Mouse (Mus musculus) B cell, adult 67 days (primary cell): ENCODE measurements around the gene Gm3676. TPM values are rescaled to one million over a fixed set of nuclear protein-coding genes. Genes with fewer than 3 reads are reported as not detected.

Experiments
- total RNA-seq, 2 experiments: library from RNA; stranded (reverse); gene quantifications; 4 replicates each; pipeline ENCODE4 v1.2.4; 2023

Gene Gm3676
- not detected for total RNA-seq

DNA sequence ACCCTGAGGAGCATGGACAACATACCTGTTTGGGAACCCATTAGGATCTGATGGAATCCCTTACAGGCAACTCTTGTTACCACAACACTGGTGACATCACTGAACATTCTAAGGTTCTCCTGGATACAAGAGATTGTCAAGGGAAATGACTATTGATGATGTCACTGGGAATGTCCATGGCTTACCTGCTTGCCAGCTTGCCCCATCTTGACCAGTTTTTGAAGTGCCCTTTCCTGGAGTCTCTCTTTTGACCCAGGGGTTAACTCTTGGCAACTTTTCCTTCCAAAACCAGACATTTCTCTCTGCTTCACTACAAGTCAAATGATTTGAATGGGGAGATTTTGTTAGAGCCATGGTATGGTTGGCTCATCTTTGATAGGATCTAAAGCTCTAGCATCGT is at the start of gene Gm3676:
Gm3676 (minus strand) TSS at position 101 of the 400 bp plus-strand sequence.

GRCm38 (mm10) chr14:41624512-41624911 is 21.8 kb downstream of the Gm3676 start, which contains the start of gene Gm3072:
TSS of gene Gm3072 (minus strand) at chr14:41624612.

Other genes starting within 250 kb of the Gm3676 start
- gene Gm6482, start 238.2 kb downstream of the Gm3676 start, total RNA-seq, result not detected
- not detected for gene Gm7954, start 193.0 kb downstream of the Gm3676 start, total RNA-seq
- not detected for gene Gm3486, start 157.0 kb downstream of the Gm3676 start, total RNA-seq
- gene Gm7970, start 90.9 kb downstream of the Gm3676 start, total RNA-seq, result not detected
- not detected for gene 1700049E17Rik2, start 73.3 kb downstream of the Gm3676 start, total RNA-seq
- gene Gm3072, start 21.9 kb downstream of the Gm3676 start, total RNA-seq, result not detected
- gene Gm8068, start 55.4 kb upstream of the Gm3676 start, total RNA-seq, result not detected
- not detected for gene Gm7929, start 104.1 kb upstream of the Gm3676 start, total RNA-seq
- gene Gm47189, start 126.0 kb upstream of the Gm3676 start, total RNA-seq, result not detected